Mouse (Mus musculus) hematopoietic stem cell, adult 5-6 weeks (primary cell): ENCODE measurements at regions not wholly inside any gene's neighbourhood (a gene's known extent, or its start where the extent isn't known, plus 50 kb on each side); places are given as distances from the start of the nearest gene placed in this dataset.

Source experiments
- ATAC-seq, 2 experiments: fragments of 125-278 bp in 1 of 2; replicated peaks in 1 of 2; 2 replicates each; pipeline ENCODE4 v1.8.0; 2016 to 2017; ENCODE audit warnings: inconsistent platforms in 2 of 2, mild to moderate bottlenecking in 2 of 2, moderate number of reproducible peaks in 2 of 2, low read depth in 1 of 2, moderate TSS enrichment in 1 of 2; ENCODE audit not compliant: low FRiP score in 2 of 2, poor library complexity in 2 of 2, severe bottlenecking in 2 of 2, insufficient read depth in 1 of 2, low TSS enrichment in 1 of 2

GRCm38 (mm10) chr1:88752332-88752731 lies 50.3 kb upstream of the Arl4c start:
- no peak for ATAC-seq

GRCm38 (mm10) chr1:88756658-88757057 lies 54.6 kb upstream of the Arl4c start:
- peak in 1 of 2 experiments; percentile 29; a peak in 1 of 4 replicates for ATAC-seq

- ATAC-seq: no peak
These were observed 55.1 kb upstream of the Arl4c start for GRCm38 (mm10) chr1:88757162-88757561.

GRCm38 (mm10) chr1:88757746-88758145 lies 55.7 kb upstream of the Arl4c start:
- ATAC-seq: no peak

- ATAC-seq: no peak
These were observed 58.6 kb upstream of the Arl4c start for GRCm38 (mm10) chr1:88760643-88761042.

GRCm38 (mm10) chr1:88761121-88761520 lies 59.1 kb upstream of the Arl4c start:
- no peak for ATAC-seq

- ATAC-seq: peak; percentile 17 to 42; a peak in 1 of 4 replicates
These were observed 61.8 kb upstream of the Arl4c start for GRCm38 (mm10) chr1:88763725-88764364.

GRCm38 (mm10) chr1:88764478-88764877 lies 62.5 kb upstream of the Arl4c start:
- no peak for ATAC-seq

- no peak for ATAC-seq
These were observed 75.0 kb upstream of the Arl4c start for GRCm38 (mm10) chr1:88777009-88777408.

- ATAC-seq: no peak
These were observed 78.2 kb upstream of the Arl4c start for GRCm38 (mm10) chr1:88780262-88780661.

- no peak for ATAC-seq
These were observed 81.1 kb upstream of the Arl4c start for GRCm38 (mm10) chr1:88783083-88783482.

- ATAC-seq: no peak
These were observed 83.0 kb upstream of the Arl4c start for GRCm38 (mm10) chr1:88784866-88785620.

GRCm38 (mm10) chr1:88786066-88786465 lies 84.0 kb upstream of the Arl4c start:
- ATAC-seq: peak; percentile 76; a peak in 3 of 4 replicates

GRCm38 (mm10) chr1:88790674-88791073 lies 88.7 kb upstream of the Arl4c start:
- ATAC-seq: no peak

GRCm38 (mm10) chr1:88794926-88795325 lies 92.9 kb upstream of the Arl4c start:
- ATAC-seq: no peak

- no peak for ATAC-seq
These were observed 96.5 kb upstream of the Arl4c start for GRCm38 (mm10) chr1:88798473-88798872.

- ATAC-seq: no peak
These were observed 96.9 kb upstream of the Arl4c start for GRCm38 (mm10) chr1:88798874-88799273.

GRCm38 (mm10) chr1:88799343-88799742 lies 97.3 kb upstream of the Arl4c start:
- ATAC-seq: no peak

- ATAC-seq: no peak
These were observed 97.8 kb upstream of the Arl4c start for GRCm38 (mm10) chr1:88799789-88800188.
